Mouse (Mus musculus) lung, embryonic 15.5 days (tissue): ENCODE results near the gene Slc25a22. TPM values are rescaled to one million over a fixed set of nuclear protein-coding genes. Genes with fewer than 3 reads are reported as not detected.

Experiments
- ATAC-seq: fragments of 200-750 bp; cut with Nextera tagmentation; 2 replicates; pipeline ENCODE4 v1.8.0; 2017; ENCODE audit warnings: moderate number of reproducible peaks, borderline replicate concordance; ENCODE audit not compliant: low FRiP score, low TSS enrichment; ENCODE audit errors: extremely low read depth
- H3K27ac ChIP-seq: fragments of 300-500 bp; sonication (generic); 2 replicates; pipeline ENCODE4 v1.5.1; 2015; ENCODE audit warnings: moderate library complexity, mild to moderate bottlenecking, inconsistent platforms
- H3K27me3 ChIP-seq: fragments of 300-500 bp; sonication (generic); 2 replicates; pipeline ENCODE4 v1.6.1; 2015; ENCODE audit warnings: inconsistent platforms
- H3K36me3 ChIP-seq: fragments of 300-500 bp; sonication (generic); 2 replicates; pipeline ENCODE4 v1.6.1; 2015; ENCODE audit warnings: inconsistent platforms
- H3K4me1 ChIP-seq: fragments of 300-500 bp; sonication (generic); 2 replicates; pipeline ENCODE4 v1.6.1; 2015; ENCODE audit warnings: inconsistent platforms
- H3K4me2 ChIP-seq: fragments of 300-500 bp; sonication (generic); 2 replicates; pipeline ENCODE4 v1.6.1; 2015; ENCODE audit warnings: inconsistent platforms, mild to moderate bottlenecking, moderate library complexity
- H3K4me3 ChIP-seq: fragments of 300-500 bp; sonication (generic); 2 replicates; pipeline ENCODE4 v1.5.1; 2015; ENCODE audit warnings: mild to moderate bottlenecking, inconsistent platforms
- H3K9ac ChIP-seq: fragments of 300-500 bp; sonication (generic); 2 replicates; pipeline ENCODE4 v1.6.1; 2015; ENCODE audit warnings: inconsistent platforms
- H3K9me3 ChIP-seq: fragments of 300-500 bp; sonication (generic); 2 replicates; pipeline ENCODE4 v1.6.1; 2016; ENCODE audit warnings: inconsistent platforms
- WGBS: fragments of 180-500 bp; shearing (Covaris S2); methylation state at CpG from one replicate; pipeline ENCODE4 v1.1.7; 2015; 5-methylcytosine and 5-hydroxymethylcytosine counted together
- polyA plus RNA-seq: library from polyadenylated mRNA; unstranded; fragments of >200 nt; fragmentation: Nextera tagmentation; extraction: Ambion mirVana; gene quantifications from 2 replicates; pipeline ENCODE4 v1.2.1, GENCODE M21; 2015

Slc25a22 gene
- polyA plus RNA-seq, 1 experiment from 2014 or later: 25.1 TPM

- Histone ChIP-seq H3K4me2 (no peak overlapping the region), H3K27ac (no peak overlapping the region), H3K4me3 (no peak overlapping the region), H3K4me1 (peaks cover 60% of the 10 kb centered on the region), H3K9me3 (no peaks in the 10 kb centered on the region), H3K36me3 (peaks cover 19% of the 10 kb centered on the region), H3K9ac (no peak overlapping the region), H3K27me3 (no peaks in the 10 kb centered on the region)
- no peak for ATAC-seq
- WGBS: 94% methylated on average over 10 of the region's 10 CpGs
These were observed 1.5 kb upstream of the Slc25a22 start for GRCm38 (mm10) chr7:141439140-141439679.

DNA sequence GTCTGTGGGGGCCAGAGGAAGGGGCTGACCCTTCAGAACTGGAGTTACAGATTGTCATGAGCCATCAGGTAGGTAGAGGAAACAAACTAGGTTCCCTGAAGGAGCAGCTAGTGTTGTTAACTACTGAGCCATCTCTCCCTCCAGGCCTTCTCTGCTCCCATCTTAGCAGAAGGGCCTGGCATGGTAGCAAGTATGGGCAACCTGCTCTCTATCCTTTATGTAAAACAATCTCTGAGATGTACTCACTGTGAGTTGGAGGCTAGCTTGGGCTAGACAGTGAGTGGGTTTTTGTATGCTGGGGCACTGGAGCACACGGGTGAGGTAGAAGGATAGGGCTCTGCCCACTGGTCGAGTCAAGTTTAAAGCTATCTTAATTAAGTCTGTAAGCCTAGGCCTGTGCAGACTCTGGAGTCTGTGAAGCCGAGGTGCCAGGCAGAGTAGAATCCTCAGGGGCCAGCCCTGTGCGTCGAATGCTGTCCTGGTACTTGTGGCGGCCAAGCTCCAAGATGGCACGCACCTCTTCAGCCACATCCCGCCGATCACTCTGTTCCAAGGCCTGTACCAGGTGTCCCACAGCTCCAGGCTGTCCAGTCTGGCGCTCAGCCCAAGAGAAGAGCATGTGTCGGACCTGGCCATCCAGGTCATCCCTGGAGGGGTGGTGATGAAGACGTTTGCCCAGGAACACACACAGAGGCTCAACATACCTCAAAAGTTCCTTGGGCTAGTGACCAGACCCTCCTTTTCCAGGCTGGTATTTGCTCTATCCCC, 693 bp upstream of the Slc25a22 start:
- ATAC-seq: no peak
- WGBS: 91% methylated on average over 12 of the region's 12 CpGs
- Histone ChIP-seq H3K27ac (no peak overlapping the region), H3K4me2 (no peak overlapping the region), H3K4me1 (peaks cover 59% of the 10 kb centered on the region), H3K27me3 (no peaks in the 10 kb centered on the region), H3K9me3 (no peaks in the 10 kb centered on the region), H3K4me3 (no peak overlapping the region), H3K9ac (0 out of 2 replicates have a peak overlapping the region, but pooled peaks have one; percentile 8), H3K36me3 (peaks cover 24% of the 10 kb centered on the region)

GRCm38 (mm10) chr7:141436523-141436892, 1.2 kb downstream of the Slc25a22 start:
- H3K27me3 ChIP-seq: no peaks in the 10 kb centered on the region
- peaks cover 32% of the 10 kb centered on the region for H3K36me3 ChIP-seq
- WGBS: 43% methylated on average over 2 of the region's 2 CpGs
- peak overlapping the region; percentile 65 for H3K4me3 ChIP-seq
- H3K27ac ChIP-seq: no peak overlapping the region
- no peaks in the 10 kb centered on the region for H3K9me3 ChIP-seq
- H3K9ac ChIP-seq: peak overlapping the region; percentile 66; the same call in 1 of the 2 replicates
- peaks cover 43% of the 10 kb centered on the region for H3K4me1 ChIP-seq
- ATAC-seq: no peak
- H3K4me2 ChIP-seq: peak overlapping the region; percentile 80

- H3K4me1 ChIP-seq: peaks cover 38% of the 10 kb centered on the region
These were observed 1.7 kb downstream of the Slc25a22 start for GRCm38 (mm10) chr7:141435856-141436522.

GRCm38 (mm10) chr7:141435129-141435855, 2.4 kb downstream of the Slc25a22 start:
- peak overlapping the region; percentile 82 for H3K4me2 ChIP-seq
- no peaks in the 10 kb centered on the region for H3K9me3 ChIP-seq
- peaks cover 32% of the 10 kb centered on the region for H3K4me1 ChIP-seq
- H3K27me3 ChIP-seq: no peaks in the 10 kb centered on the region
- H3K9ac ChIP-seq: peak overlapping the region; percentile 43
- ATAC-seq: no peak
- 4% methylated on average over 17 of the region's 17 CpGs for WGBS
- peak overlapping the region; percentile 45 for H3K4me3 ChIP-seq
- peaks cover 44% of the 10 kb centered on the region for H3K36me3 ChIP-seq
- no peak overlapping the region for H3K27ac ChIP-seq

More at GRCm38 (mm10) chr7:141435856-141436522, 1.7 kb downstream of the Slc25a22 start:
- Histone ChIP-seq H3K4me2 (peak overlapping the region; percentile 82; the same call in 1 of the 2 replicates), H3K27ac (no peak overlapping the region), H3K36me3 (peaks cover 37% of the 10 kb centered on the region), H3K27me3 (no peaks in the 10 kb centered on the region), H3K4me3 (peak overlapping the region; percentile 65; the same call in 1 of the 2 replicates), H3K9ac (no peak overlapping the region), H3K9me3 (no peaks in the 10 kb centered on the region)
- no peak for ATAC-seq
- WGBS: 81% methylated on average over 9 of the region's 9 CpGs

DNA sequence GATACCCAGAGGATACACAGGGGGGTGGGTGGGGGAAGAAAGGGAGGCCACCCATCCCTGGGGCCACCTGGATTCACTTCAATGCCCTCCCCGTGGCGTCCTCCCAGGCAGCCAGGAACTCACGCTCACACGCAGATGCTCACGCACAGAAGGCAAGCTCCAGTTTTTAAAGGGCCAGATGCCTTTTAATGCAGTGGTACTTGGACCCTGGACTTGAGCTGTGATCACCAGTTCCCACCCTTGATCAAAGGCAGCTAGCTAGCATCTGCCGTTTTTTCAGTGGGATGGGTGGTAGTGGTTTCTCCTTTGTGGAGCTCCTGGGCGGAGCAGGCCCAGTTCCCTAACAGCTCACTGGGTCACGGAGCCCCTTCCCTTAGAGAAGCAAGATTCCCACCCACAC, 3.2 kb downstream of the Slc25a22 start:
- H3K9ac ChIP-seq: peak overlapping the region; percentile 43
- peaks cover 40% of the 10 kb centered on the region for H3K36me3 ChIP-seq
- no peak overlapping the region for H3K27ac ChIP-seq
- peaks cover 32% of the 10 kb centered on the region for H3K4me1 ChIP-seq
- H3K4me2 ChIP-seq: peak overlapping the region; percentile 82
- no peaks in the 10 kb centered on the region for H3K27me3 ChIP-seq
- no peak for ATAC-seq
- H3K4me3 ChIP-seq: peak overlapping the region; percentile 45
- WGBS: 13% methylated on average over 8 of the region's 8 CpGs
- no peaks in the 10 kb centered on the region for H3K9me3 ChIP-seq

DNA sequence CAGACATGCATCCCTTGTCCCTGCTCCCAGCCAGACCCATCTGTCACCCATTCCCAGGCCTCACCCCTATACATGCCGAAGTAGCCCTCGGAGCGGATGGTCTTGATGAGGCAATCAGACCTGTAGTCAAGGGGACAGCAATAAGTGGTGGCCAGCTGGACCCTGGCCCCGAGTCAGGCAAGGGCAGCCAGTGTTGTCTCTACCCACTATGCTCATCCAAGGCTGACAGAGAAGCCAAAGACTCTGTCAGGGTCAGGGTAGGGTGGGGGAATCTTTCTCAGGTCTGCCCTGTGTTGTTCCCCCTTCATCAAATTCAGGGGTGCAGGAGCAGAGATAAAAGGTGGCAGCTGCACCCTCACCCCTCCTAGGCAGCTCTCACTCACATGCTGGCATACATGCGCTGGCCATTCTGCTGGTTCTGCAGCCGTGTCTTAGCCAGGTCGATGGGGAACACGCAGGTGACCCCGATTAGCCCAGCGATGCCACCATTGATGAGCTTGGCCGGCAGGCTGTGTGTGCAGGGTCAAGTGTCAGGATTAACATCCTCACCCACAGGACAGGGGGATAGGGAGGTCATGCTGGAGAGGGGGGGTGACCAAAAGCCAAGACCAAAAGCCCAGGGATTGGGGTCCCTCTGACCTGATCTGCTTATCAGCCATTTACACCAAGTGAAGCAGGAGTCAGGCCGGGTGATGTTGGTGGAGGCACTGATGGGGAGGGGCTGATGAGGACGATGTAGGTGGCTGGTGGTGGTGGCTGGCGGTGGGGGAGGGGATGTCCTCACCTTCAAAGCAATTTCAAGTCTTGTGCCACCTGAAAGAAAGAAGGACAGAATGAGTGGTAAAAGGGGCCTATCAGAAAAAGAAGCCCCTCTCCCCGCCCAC, 3.9 kb downstream of the Slc25a22 start:
- peak overlapping the region; percentile 45 for H3K4me3 ChIP-seq
- peak overlapping the region; percentile 43 for H3K9ac ChIP-seq
- no peak for ATAC-seq
- H3K4me2 ChIP-seq: peak overlapping the region; percentile 82
- H3K27me3 ChIP-seq: no peaks in the 10 kb centered on the region
- H3K9me3 ChIP-seq: no peaks in the 10 kb centered on the region
- H3K27ac ChIP-seq: no peak overlapping the region
- WGBS: 67% methylated on average over 15 of the region's 15 CpGs
- peaks cover 33% of the 10 kb centered on the region for H3K36me3 ChIP-seq
- H3K4me1 ChIP-seq: peaks cover 32% of the 10 kb centered on the region

GRCm38 (mm10) chr7:141432741-141433516, 4.8 kb downstream of the Slc25a22 start:
- no peak for ATAC-seq
- Histone ChIP-seq H3K27me3 (no peaks in the 10 kb centered on the region), H3K4me2 (no peak overlapping the region), H3K36me3 (peaks cover 27% of the 10 kb centered on the region), H3K4me1 (peaks cover 32% of the 10 kb centered on the region), H3K4me3 (no peak overlapping the region), H3K9me3 (no peaks in the 10 kb centered on the region), H3K9ac (no peak overlapping the region), H3K27ac (no peak overlapping the region)
- 78% methylated on average over 6 of the region's 6 CpGs for WGBS

DNA sequence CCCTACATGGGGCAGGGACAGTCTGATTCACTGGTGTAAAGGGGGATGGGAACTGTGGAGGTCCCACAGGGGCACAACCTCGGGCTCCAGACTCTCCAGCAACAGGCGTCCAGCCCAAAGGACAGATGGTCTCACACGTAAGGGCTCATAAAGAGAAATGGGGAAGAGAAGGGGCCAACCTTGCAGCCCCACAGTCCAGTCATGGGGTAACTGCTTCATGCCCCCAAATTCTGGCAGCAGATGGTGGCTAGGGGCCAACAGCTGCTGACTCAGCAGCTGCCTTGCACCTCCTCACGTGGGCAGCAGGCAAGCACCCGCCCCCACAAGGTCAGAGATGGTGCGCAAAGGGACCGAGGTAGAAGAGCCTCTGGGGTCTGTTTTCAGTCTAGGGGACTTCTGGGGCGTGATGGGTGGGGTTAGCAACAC, 5.5 kb downstream of the Slc25a22 start:
- Histone ChIP-seq H3K27ac (no peak overlapping the region), H3K4me1 (peaks cover 29% of the 10 kb centered on the region), H3K27me3 (no peaks in the 10 kb centered on the region), H3K9me3 (no peaks in the 10 kb centered on the region), H3K4me2 (no peak overlapping the region), H3K36me3 (peaks cover 27% of the 10 kb centered on the region), H3K9ac (no peak overlapping the region), H3K4me3 (no peak overlapping the region)
- ATAC-seq: no peak
- WGBS: 74% methylated on average over 8 of the region's 8 CpGs

GRCm38 (mm10) chr7:141431434-141432185, 6.1 kb downstream of the Slc25a22 start:
- H3K4me3 ChIP-seq: no peak overlapping the region
- H3K27me3 ChIP-seq: no peaks in the 10 kb centered on the region
- no peaks in the 10 kb centered on the region for H3K9me3 ChIP-seq
- peaks cover 25% of the 10 kb centered on the region for H3K4me1 ChIP-seq
- 93% methylated on average over 19 of the region's 19 CpGs for WGBS
- H3K36me3 ChIP-seq: peaks cover 27% of the 10 kb centered on the region
- ATAC-seq: no peak
- no peak overlapping the region for H3K9ac ChIP-seq
- H3K27ac ChIP-seq: no peak overlapping the region
- no peak overlapping the region for H3K4me2 ChIP-seq
